Mouse (Mus musculus) retina, postnatal 7 days (tissue): Measurements from ENCODE around the gene Slc52a3.
"Not testable (repeated sequence)": the region's sequence is repeated elsewhere in the genome, so short reads cannot be mapped to it uniquely, and the experiment has no call there.

Source experiments
- DNase-seq: peaks from one replicate; pipeline ENCODE4 v3.0.0-alpha.2; 2012; ENCODE audit warnings: low read depth, low spot score

The Slc52a3 gene

DNA sequence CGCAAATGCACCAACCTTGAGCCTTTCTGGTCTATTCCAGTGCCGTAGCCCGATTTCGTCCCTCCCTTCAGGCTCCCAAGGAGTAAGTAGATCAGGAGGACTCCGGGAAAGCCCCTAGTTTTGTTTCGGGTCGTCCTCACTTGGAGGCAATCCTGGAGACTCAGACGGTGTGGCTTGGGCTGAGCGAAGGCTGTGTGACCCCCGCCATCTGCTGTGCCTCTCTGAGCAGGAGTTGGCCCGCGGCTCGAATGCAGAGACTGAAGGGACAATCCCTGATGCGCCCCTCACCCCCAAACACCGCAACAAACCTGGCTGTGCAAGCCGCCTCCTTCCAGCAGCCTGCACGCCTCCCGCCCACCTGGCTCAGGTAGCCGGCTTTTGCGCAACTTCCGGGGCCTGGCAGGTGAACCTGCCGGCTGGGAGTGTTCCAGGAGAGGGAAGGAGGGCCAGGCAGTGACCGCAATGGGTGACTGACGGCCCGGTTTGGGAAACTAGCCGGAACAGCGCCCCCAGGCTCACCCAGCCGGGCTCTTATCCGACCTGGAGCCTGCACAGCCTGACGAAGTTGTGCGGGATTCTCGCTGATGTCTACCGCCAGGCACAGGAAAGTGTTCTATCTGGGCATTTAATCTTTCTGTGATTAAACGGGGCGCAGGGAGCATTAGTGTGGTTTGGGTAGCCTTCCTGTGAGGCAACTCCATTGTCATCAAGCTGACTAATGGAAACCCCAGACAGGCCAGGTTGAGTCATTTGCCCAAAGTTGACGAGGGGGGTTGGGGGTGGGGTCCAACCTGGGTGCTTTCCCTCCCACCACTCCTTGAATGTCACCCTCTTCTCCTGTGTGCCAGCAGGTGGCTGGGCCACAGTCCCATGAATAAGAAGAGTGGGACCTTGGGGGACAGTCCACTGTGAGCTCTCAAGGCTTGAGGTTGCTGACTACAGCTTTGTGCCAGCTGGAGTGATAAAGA, 22.4 kb upstream of the Slc52a3 start:
- no peak for DNase-seq

DNA sequence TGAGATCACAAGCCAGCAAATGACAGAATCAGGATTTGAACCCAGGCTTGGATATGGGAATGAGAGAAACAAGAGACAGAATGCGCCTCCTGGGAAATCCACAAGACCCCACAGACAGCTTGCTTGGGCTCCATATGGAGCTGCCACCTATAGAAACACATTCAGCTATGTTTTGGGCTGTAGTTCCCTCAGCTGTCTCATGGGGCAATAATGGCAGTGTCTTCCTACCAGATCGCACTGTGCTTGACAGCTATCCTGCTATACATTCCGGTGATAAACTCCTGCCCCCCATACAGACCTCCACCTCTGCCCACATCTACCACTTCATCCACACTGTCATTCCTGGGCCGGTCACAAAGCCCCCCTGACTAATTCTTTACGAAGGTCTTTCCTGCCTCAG, 21.0 kb upstream of the Slc52a3 start:
- DNase-seq = no peak

DNA sequence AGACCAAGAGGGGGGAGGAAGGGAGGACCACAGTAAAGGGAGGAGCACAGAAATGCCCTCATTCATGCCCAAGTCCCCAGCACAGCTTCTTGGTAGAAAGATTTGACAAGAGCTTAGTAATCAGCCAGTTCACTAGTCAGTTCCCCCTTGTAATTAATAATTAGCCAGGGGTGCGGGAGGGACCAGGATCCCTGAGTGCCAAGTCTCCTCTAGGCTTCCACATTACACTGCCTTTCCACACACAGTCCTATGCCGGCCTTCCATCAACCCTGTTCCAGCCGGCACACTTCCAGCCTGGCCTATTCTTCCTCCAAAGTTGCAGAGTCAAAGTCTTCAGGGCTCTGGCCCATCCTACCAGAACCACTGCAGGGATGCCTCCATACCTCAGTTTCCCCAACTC, 20.2 kb upstream of the Slc52a3 start:
- no peak for DNase-seq

DNA sequence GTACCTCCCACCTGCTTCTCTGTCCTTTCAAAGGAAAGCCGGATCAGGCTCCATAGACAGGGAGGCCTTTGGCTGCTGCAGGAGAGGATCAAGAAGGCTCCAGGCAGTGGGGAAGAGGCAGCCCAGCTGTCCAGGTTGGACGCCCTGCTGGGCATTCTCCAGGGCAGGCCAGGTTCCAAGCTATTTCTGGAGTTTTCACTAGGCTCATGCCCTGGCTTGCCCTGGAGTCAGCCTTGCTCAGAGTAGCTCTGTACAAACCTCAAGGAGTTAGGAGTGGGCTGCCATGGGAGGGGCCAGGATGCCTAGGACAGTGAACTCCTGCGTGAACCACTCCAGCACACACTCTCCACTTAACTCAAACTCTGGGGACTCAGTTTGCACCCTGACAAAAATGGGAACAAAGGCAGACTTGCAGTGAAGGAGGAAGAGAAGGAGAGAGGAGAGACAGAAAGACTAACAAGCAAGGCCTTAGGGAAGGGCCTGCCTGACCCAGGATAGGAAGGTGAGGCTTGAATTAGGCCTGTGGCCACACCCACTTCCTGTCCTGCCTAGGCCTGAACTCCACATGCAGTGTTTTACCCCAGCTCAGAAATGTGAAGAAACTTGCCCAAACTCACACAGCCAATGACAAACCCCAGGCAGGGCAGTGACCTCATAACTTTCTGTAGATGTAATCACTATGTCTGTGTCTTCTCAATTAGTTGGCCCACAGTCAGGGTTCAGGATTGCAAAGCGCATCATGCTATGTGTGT, 18.4 kb upstream of the Slc52a3 start:
- no peak for DNase-seq

DNA sequence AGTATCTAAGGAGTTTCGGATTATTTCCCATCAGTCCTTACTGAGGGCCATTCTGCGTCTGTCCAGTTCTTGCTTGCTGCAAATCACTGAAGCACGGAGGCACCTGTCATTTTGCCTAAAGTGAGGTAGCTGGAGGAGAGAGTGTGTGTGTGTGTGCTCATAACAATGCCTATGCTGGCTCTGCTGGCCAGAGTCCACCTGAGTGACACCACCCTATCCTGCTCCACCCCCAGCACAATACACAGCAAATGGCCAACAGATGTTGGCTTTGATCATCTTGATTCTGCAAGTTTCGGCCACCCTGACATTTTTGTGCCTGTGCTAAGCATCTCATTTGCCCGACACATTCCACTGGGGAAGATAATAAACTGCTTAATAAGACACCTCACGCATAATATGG, 17.8 kb upstream of the Slc52a3 start:
- DNase-seq = no peak

DNA sequence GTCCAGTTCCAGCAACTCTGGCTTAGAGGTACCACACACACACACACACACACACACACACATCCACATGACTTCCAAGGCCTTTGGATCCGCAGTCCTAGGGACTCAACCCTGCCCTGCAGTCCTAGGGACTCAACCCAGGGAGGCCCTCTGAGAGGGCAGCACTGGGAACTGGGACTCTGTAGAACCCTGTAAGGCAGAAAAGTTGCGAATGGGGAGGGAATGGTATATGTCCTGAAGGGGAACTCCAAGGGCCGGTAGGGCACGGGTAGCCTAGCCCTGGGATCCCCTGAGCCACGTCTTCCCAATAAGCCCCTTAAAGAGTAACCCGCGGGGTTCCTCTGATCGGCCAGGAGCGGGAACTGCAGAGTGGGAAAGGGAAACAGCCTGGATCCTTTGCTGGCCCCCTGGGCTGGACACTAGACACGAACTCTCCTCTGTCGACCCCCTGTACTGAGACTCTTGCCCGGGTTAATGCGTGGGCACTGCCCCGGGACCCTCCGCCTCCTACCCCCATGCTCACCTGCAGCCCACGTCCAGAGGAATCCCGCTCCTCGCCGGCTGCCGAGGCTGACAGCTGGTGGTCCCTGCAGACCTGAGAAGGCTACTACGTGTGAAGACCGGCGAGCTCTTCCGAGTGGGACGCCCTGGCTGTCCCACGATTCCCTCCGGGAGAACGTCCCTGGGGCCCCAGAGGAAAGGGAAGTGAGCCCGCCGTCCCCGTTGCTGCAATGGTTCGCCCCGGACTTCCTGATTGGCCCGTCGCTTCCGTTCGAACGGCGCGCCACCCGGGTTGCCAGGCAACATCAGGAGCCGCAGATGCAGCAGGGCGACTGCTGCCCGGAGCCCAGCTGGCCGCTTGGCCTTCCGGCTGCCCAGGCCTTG, 16.6 kb upstream of the Slc52a3 start, which contains the start of gene Fam110a:
Gene Fam110a (minus strand): TSS at position 750 of the 885 bp plus-strand sequence.
- DNase-seq = peak; percentile 84

DNA sequence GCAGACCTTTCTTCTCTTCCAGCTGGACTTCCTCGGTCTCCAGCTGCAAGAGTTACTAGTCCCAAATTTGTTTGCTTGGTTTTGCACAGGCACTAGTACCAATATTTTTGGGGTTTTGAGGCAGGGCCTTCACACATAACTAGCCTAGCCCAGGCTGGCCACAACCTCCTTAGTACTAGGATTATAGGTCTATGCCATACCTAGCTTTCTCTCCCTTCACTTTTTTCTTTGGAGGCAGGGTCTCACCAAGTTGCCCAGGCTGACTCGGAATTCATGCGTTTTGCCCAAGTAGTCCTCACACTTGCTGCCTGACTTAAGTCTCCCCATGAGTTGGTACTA, 16.0 kb upstream of the Slc52a3 start:
- DNase-seq = no peak

DNA sequence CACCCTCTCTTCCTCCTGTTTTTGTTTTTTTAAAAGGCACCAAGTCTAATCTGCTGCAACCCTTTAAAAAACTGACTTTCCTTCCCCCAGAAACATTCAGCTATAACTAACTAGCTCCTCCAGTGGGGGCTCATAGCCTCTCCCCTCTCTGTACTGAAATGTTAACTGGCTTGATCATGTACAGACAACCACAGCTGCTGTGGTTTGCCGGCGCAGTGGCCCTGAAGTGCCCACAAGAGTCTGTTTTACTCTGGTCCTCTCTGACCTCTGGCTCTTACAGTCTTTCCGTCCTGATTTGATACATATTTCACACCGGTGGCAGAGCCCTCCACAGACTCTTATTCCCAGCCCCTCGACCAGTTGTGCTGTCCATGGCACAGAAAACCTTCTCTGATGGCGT, 15.0 kb upstream of the Slc52a3 start:
- no peak for DNase-seq

DNA sequence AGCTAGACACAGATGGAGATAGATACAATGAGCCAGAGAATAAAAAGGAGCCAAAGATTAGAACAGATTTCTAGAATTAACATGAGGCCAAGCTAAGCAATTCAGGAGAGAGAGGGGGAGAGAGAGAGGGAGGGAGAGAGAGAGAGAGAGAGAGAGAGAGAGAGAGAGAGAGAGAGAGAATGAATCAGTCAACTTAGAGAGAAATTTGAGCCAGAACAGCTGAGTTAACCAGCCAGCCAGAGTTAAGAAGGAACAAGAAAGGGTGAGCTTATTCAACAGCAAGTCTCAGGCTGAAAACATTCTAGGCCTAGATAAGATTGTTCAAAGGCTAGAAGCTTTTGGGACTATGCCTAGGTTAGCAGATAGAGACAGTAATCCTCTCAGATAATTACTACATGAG, 13.8 kb upstream of the Slc52a3 start:
- no peak for DNase-seq

DNA sequence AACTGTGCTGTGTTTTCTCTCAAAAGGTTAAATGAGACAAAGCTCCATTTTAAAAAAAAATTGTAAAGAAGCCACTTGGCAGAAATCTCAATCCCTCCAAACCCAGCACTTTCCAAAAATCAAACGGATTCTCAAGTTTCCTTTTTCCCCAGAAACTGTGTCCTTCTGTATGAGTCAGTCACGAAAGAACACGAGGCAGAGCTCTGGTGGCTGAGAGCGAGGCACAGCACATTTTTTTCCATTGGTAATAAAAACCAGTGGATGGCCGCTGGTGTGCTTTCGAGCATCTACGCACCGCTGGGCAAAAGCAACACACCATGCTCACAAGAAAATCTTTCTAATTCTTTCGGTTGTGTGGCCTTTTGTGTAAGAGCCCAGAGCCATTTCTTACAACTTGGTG, 12.3 kb upstream of the Slc52a3 start:
- DNase-seq = no peak

DNA sequence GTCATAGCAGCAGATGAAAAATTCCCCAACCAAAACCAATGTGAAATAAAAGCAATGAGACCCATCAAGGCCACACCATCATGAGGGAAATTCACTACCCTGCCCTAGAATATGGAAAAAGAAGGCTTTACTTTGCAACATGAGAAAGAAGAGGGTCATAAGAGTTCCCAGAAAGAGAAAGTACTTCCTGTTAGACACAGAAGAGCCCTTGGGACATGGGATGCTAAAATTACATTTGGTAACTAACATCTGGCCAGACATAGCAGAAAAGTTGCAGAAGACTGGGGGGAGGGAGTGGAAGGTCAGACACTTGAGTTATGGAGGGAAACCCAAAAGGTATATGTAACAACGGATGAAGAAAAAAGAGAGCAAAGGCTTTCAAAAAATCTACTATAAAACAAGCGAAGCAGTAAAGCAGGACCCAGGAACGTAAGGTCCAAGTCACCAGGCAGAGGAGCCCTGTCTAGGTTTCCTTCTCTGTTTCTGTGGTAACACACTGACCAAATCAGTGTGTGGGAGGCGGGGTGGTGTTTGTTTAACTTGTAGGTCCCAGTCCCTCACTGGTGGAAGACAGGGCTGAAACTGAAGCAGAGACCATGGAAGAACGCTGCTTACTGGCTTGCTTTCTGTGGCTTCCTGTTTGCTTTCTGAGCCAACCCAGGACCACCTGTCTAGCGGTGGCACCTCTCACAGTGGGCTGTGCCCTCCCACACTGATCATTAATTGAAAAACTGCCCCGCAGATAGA, 10.7 kb upstream of the Slc52a3 start:
- DNase-seq = no peak

DNA sequence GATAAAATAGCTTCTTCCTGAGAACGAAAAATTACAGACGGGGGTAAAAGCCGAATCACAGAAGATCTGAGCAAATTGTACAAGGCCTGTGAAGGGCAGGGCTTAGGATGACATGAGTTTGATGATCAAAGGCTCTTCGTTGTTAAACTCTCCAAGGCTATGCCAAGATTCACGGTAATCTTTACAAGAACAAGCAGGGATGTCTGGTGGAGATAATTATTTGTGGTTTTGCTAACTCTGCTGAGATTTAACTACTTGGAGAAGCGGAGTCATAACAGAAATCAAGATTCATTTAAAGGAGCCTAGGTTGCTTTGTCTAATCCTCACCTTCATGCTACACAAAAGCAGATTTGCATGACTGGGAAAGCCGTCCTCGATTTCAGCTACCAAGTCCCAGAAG, 9.4 kb upstream of the Slc52a3 start:
- DNase-seq = no peak

DNA sequence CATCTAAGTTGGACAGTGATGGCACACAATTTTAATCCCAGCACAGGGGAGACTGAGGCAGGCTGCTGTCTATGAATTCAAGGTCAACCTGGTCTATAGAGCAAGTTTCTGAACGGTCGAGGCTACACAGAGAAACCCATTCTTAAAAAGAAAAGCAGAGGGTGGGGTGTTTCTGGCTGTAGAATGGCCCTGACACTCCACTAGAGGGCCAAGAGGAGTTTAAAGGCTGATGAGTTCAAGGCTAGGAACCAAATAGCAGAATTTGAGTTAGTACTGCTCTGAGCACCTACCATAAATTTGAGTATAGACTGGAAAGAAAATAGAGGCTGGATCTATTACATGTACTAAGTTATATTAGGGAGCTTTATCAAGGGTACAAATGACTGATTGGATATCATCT, 7.3 kb upstream of the Slc52a3 start:
- DNase-seq = no peak

DNA sequence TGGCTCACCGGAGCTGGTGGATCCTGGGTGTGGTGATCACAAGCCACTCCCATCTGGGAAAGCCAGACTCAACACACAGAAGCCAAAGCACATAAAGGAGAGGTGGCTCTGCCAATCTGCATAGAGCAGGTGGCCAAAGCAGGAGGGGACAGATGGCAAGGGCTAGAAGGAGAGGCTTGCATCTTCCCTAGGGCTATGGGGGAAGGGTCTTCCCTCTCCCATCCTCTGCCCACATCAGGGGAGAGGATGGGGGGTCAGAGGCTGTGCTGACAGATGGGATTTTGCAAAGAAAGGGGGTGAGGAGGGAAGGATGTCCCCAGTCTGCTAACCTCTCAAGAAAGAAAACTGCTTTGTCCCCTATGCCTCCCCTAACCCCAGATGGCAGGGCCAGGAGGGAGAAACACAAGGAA, 5.3 kb upstream of the Slc52a3 start:
- no peak for DNase-seq

DNA sequence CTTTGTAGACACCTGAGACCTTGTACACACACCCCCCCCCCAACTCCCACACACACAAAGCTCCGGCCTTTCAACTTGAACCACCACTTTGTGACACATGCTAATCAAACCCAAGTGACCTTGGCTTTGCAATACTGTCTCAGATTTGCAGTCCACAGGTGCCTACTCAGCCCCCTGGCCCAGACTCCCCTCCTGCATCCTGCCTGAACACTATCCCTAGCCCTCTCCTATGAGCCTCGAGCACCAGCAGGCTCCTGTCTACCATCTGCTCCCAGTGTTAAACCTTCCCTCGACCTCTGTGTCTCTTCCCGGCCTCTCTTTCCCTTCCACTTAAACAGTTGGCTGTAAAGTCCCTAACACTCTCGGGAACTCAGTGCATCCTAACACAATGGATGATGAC, 4.9 kb upstream of the Slc52a3 start:
- no peak for DNase-seq

DNA sequence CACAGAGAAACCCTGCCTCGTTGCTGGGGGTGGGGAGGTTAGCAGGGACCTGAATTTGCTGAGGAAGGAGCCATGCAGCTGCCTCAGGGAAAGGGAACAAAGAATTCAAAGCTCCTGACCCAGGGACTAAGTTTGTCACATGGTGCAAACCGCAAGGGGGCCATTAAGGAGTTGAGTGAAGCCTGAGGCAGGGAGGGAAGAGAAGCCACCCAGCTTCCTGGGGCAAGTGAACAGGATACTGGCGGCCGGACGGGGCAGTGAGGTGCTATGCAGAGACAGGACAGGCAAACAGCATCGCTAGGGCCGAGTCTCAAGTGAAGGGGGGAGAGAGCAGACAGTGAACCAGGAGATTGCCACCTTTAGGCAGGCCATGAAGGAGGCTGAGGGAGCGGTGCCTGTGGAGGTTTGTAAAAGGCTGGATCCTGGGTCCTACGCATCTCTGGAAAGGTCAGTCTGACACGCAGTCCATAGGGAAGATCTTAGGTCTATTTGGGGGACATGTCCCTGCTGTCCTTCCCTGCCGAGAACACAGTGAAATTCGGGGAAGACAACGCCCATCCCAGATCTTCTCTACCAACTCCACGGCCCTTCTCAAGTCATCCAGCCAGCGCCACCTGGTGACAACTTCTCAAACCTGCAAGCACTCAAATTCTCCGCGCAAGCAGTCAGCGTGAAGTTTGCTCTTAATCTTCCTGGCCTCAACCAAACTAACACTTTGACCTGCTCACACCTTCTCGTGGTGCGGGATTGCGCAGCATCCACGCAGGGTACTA, 1.8 kb upstream of the Slc52a3 start:
- peak; percentile 67 for DNase-seq

DNA sequence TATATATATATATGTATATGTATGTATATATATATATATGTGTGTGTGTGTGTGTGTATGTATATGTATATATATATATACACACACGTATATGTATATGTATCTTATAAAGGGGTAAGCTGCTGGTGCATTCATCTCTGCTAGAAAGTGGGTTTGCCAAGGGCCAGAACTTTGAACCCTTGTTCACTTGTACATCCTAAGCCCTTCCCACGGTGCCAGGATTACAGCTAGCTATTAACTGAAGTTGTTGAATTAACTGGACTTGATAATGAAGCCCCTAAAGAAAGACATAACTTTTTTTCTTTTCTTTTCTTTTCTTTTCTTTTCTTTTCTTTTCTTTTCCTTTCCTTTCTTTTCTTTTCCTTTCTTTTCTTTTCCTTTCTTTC, 872 bp downstream of the Slc52a3 start:
- not testable (repeated sequence) for DNase-seq

DNA sequence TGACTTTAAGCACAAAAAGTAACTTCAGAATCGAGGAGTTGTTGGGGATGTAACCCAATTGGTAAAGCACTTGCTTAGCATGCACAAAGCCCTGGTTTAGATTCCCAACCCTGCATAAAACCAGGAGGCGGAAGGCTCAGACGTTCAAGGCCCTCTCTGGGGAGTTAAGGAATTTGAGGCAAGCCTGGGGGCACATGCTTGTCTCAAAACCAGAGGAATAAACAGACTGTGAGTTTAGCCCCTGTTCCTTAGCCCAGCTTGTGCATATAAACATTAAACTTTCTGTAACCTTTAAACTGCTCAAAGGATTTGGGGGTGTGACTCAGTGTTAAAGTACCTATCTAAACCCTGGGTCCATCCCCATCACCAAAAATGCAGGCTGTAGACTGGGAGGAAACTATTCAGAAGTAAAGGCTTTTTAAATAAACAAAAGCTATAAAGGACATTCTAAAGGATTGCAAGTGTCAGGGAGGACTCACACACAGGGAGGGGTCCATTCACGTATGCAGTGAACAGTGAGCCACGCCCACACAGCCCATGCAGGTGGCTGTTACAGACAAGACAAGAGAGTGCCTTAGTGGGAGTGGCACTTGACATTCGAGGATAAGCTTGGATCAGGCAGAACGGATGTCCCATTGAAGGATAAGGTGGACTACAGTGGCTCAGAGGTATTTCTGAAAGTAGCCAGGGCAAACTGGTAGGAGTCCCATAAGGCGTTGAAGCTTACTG, 1.6 kb downstream of the Slc52a3 start:
- DNase-seq = no peak

DNA sequence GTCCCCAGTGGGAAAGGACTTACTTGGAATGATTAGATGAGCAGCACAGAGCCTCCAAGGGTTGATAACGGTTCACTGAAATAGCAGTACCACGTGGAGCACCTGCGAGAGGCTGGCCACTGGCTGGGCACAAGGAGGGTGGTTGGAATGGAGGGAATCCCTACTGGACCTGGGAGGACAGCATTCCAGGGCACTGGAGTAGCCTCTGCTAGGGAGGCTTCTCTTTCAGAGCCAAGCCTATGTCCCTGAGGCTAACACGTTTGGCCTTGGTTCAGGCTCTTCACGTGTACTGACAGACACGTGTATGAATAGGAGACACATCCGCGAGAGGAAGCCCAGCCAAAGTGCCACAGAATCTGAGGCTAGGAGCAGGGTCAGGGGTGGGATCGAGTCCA, 2.2 kb downstream of the Slc52a3 start:
- DNase-seq = no peak

DNA sequence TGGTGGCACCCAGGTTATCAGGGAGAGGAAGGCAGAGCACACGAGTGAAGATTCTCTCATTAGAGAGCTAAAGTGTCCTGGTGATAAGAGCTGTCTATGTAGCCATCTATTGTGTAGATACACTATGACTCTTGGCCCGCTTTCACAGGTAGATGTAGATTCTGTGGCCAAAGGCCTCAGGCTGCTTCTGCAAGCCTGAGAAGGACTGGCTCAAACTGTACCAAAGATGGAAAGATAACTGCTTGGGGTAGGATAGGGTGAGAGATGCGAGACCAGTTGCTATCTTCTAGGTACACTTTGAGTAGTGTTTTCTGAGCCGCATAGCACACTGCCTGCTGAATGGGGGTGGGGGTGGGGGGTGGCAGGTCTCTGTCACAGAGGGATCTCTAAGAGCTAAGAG, 2.6 kb downstream of the Slc52a3 start:
- no peak for DNase-seq
